Mouse (Mus musculus) heart, embryonic 11.5 days (tissue): ENCODE data around the gene Serac1. TPM values are rescaled to one million over a fixed set of nuclear protein-coding genes. Genes with fewer than 3 reads are reported as not detected.
"Not testable (repeated sequence)": the region's sequence is repeated elsewhere in the genome, so short reads cannot be mapped to it uniquely, and the experiment has no call there.

Experiments
- ATAC-seq: fragments of 200-750 bp; cut with Nextera tagmentation; replicated peaks from 2 replicates; pipeline ENCODE4 v1.8.0; 2017; ENCODE audit warnings: moderate library complexity; ENCODE audit not compliant: insufficient number of reproducible peaks, low FRiP score, low TSS enrichment
- H3K27ac ChIP-seq: fragments of 300-500 bp; sonication (generic); 2 replicates; pipeline ENCODE4 v1.5.1; 2014; ENCODE audit warnings: mild to moderate bottlenecking, low read depth, low read length
- H3K27me3 ChIP-seq: fragments of 300-500 bp; sonication (generic); 2 replicates; pipeline ENCODE4 v1.6.1; 2014; ENCODE audit warnings: mild to moderate bottlenecking, low read length, mixed read lengths; ENCODE audit not compliant: control insufficient read depth, insufficient read depth
- H3K36me3 ChIP-seq: fragments of 300-500 bp; sonication (generic); 2 replicates; pipeline ENCODE4 v1.6.1; 2014; ENCODE audit warnings: mild to moderate bottlenecking, low read length, moderate library complexity, mixed read lengths; ENCODE audit not compliant: control insufficient read depth, insufficient read depth
- H3K4me1 ChIP-seq: fragments of 300-500 bp; sonication (generic); 2 replicates; pipeline ENCODE4 v1.6.1; 2014; ENCODE audit warnings: low read length; ENCODE audit not compliant: control insufficient read depth, insufficient read depth
- H3K4me2 ChIP-seq: fragments of 300-500 bp; sonication (generic); 2 replicates; pipeline ENCODE4 v1.6.1; 2014; ENCODE audit warnings: mild to moderate bottlenecking, moderate library complexity
- H3K4me3 ChIP-seq: fragments of 300-500 bp; sonication (generic); 2 replicates; pipeline ENCODE4 v1.5.1; 2014; ENCODE audit warnings: low read depth, low read length
- H3K9ac ChIP-seq: fragments of 300-500 bp; sonication (generic); 2 replicates; pipeline ENCODE4 v1.6.1; 2014; ENCODE audit warnings: mild to moderate bottlenecking, low read depth, low read length, moderate library complexity
- H3K9me3 ChIP-seq: fragments of 300-500 bp; sonication (generic); replicated peaks from 2 replicates; pipeline ENCODE4 v1.6.1; 2016; ENCODE audit warnings: low read length; ENCODE audit not compliant: control insufficient read depth
- WGBS: fragments of 180-500 bp; shearing (Covaris S2); extraction: QIAGEN DNeasy Blood & Tissue Kit; methylation state at CpG from one replicate; pipeline ENCODE4 v1.1.7; 2014; ENCODE audit not compliant: insufficient replicate concordance; 5-methylcytosine and 5-hydroxymethylcytosine counted together
- polyA plus RNA-seq: library from polyadenylated mRNA; unstranded; fragments of >200 nt; fragmentation: Nextera tagmentation; extraction: Ambion mirVana; gene quantifications from 2 replicates; pipeline ENCODE4 v1.2.1, GENCODE M21; 2014

Gene Serac1
- polyA plus RNA-seq, 1 experiment from 2014 or later = 4.3 TPM

GRCm38 (mm10) chr17:6052801-6053200, 26.7 kb downstream of the Serac1 start:
- ATAC-seq = no peak
- Histone ChIP-seq H3K9me3 (no peaks in the 10 kb centered on the region), H3K4me3 (no peak overlapping the region), H3K4me2 (no peak overlapping the region), H3K9ac (no peak overlapping the region), H3K27ac (no peak overlapping the region), H3K4me1 (no peaks in the 10 kb centered on the region), H3K36me3 (no peaks in the 10 kb centered on the region; the same call in 1 of the 2 replicates), H3K27me3 (no peaks in the 10 kb centered on the region)
- 76% methylated on average over 4 of the region's 4 CpGs for WGBS

GRCm38 (mm10) chr17:6037507-6037906, 42.0 kb downstream of the Serac1 start:
- H3K27ac ChIP-seq = no peak overlapping the region
- no peak overlapping the region for H3K4me2 ChIP-seq
- no peaks in the 10 kb centered on the region for H3K36me3 ChIP-seq
- H3K4me1 ChIP-seq = no peaks in the 10 kb centered on the region
- H3K9me3 ChIP-seq = no peaks in the 10 kb centered on the region
- H3K27me3 ChIP-seq = no peaks in the 10 kb centered on the region; the same call in 1 of the 2 replicates
- no peak overlapping the region for H3K9ac ChIP-seq
- 82% methylated on average over 10 of the region's 10 CpGs for WGBS
- no peak for ATAC-seq
- no peak overlapping the region for H3K4me3 ChIP-seq

DNA sequence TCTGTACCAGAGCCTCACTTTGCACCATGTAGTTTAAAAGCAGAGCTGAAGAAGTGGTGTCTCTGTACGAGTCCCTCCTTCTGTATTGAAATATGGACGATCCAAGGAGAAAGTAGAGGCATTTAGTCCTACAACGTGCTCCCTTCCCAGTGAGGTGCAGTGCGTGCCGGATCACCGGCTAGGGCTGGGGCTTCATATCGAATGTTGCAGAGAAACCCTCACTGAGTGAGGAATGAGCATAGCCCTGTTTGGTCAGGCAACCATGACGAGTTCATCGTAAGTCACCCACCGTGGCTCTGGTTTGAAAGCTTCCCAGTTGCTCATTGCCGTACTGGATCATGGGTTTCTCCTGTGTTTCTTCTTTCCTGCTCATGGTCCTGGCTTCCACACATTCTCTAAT, 42.7 kb downstream of the Serac1 start:
- no peaks in the 10 kb centered on the region for H3K4me1 ChIP-seq
- H3K27me3 ChIP-seq = no peaks in the 10 kb centered on the region; the same call in 1 of the 2 replicates
- H3K4me2 ChIP-seq = no peak overlapping the region
- H3K4me3 ChIP-seq = no peak overlapping the region
- WGBS = 88% methylated on average over 11 of the region's 11 CpGs
- no peak overlapping the region for H3K9ac ChIP-seq
- no peaks in the 10 kb centered on the region for H3K36me3 ChIP-seq
- ATAC-seq = no peak
- no peaks in the 10 kb centered on the region for H3K9me3 ChIP-seq
- H3K27ac ChIP-seq = no peak overlapping the region

DNA sequence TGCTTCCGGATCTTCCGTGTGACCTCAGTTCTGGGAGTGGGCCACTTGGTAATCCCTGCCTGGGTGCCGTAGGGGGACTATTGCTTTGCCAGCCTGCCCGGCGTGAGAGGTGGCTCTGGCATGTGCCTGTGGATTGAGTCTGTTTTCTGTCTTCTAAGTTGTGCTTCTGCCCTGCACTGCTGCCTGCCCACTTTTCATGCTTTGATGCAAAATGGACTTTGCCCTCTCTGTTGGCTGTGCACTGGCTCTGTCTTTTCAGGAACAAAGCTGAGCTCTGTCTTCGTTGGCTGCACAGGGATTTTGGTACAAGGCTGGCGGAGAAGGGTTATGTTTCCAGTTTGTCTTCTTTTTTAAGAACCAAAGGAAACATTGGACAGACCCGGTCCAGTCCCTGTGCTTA, 43.1 kb downstream of the Serac1 start:
- Histone ChIP-seq H3K4me3 (no peak overlapping the region), H3K36me3 (no peaks in the 10 kb centered on the region), H3K27ac (no peak overlapping the region), H3K4me1 (no peaks in the 10 kb centered on the region), H3K9me3 (no peaks in the 10 kb centered on the region), H3K9ac (no peak overlapping the region), H3K4me2 (no peak overlapping the region), H3K27me3 (no peaks in the 10 kb centered on the region; the same call in 1 of the 2 replicates)
- no peak for ATAC-seq
- WGBS = 86% methylated on average over 8 of the region's 8 CpGs

DNA sequence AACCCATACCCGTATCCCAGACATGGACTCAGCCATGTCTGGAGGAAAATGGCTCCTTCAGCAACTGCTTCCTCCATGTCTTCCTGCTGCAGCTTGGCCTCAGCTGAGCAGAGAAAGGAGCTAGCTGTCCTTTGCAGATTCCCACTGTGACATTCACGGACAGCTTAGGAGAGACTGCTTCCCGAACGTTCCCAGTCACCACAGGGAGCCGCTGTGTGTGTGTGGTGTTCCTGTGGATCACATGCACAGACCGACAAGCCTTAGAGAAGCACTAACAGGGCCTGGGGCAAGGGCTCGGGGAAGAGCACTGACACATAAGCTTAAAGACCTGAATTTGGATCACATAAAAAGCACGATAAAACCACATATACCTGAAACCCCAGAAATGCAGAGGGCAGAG, 43.9 kb downstream of the Serac1 start:
- no peak for ATAC-seq
- Histone ChIP-seq H3K27ac (no peak overlapping the region), H3K4me2 (no peak overlapping the region), H3K4me1 (no peaks in the 10 kb centered on the region), H3K9ac (no peak overlapping the region), H3K9me3 (no peaks in the 10 kb centered on the region), H3K27me3 (no peaks in the 10 kb centered on the region; the same call in 1 of the 2 replicates), H3K36me3 (no peaks in the 10 kb centered on the region), H3K4me3 (no peak overlapping the region)
- 52% methylated on average over 8 of the region's 8 CpGs for WGBS

DNA sequence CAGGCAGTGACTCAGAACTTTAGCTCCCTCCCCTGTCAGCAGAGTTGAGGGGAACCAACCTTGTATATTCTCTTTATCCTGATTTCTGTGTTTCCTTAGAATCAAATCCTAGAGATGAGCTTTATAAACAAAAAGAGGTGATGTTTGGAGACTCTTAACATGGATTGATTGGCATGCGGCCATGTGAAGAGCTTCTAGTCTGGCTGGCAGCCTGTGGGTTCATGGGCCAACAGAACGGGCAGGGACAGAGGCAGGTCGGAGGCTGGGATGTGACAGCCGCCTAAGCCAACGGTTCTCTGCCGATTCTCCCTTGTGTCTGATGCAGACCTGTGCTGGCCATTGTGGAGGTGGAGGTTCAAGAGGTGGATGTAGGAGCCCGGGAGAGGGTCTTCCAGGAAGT, 53.7 kb downstream of the Serac1 start:
- Histone ChIP-seq H3K4me2 (no peak overlapping the region), H3K4me1 (no peaks in the 10 kb centered on the region), H3K9me3 (no peaks in the 10 kb centered on the region), H3K27me3 (no peaks in the 10 kb centered on the region), H3K9ac (no peak overlapping the region), H3K27ac (no peak overlapping the region), H3K36me3 (peaks cover 6% of the 10 kb centered on the region; the same call in 1 of the 2 replicates), H3K4me3 (no peak overlapping the region)
- no peak for ATAC-seq
- 85% methylated on average over 7 of the region's 7 CpGs for WGBS

DNA sequence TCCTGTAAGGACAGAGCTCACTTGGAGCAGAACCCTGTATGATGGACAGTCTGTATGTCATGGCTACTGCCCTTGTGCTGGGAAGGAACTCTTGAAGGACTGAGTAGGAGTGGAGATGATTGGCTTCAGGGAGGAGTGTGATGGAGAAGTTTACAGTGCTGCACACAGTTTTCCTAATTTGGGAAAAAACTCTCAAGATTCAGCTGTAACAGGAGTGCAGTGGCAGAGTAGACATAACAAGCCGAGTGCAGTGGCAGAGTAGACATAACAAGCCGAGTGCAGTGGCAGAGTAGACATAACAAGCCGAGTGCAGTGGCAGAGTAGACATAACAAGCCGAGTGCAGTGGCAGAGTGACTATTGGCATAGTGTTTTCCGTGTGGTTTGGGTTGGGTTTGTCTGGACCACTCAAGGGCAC, 58.2 kb downstream of the Serac1 start:
- not testable (repeated sequence) for H3K4me1 ChIP-seq, H3K36me3 ChIP-seq, H3K27ac ChIP-seq, H3K4me2 ChIP-seq, H3K4me3 ChIP-seq, H3K27me3 ChIP-seq, H3K9me3 ChIP-seq, ATAC-seq, H3K9ac ChIP-seq
- WGBS = 56% methylated on average over 5 of the region's 5 CpGs

DNA sequence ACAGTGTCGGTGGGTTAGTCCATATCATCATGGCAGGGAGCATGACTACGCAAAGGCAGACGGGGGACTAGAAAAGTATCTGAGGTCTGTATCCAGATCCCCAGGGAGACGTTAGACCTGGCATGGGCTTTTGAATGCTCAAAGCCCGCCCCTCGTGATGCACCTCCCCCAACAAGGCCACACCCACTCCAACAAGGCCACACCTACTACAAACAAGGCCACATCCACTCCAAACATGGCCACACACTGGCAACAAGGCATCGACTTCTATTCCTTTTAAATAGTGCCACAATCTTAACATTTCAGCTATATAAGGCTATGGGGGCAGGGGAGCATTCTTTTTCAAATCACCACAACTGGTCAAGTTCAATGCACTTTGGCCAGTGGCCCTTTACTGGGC, 58.9 kb downstream of the Serac1 start:
- H3K4me3 ChIP-seq = no peak overlapping the region
- ATAC-seq = no peak
- H3K4me1 ChIP-seq = peaks cover 6% of the 10 kb centered on the region; the same call in 1 of the 2 replicates
- H3K27ac ChIP-seq = no peak overlapping the region
- H3K36me3 ChIP-seq = no peaks in the 10 kb centered on the region
- H3K27me3 ChIP-seq = no peaks in the 10 kb centered on the region
- WGBS = 56% methylated on average over 7 of the region's 7 CpGs
- H3K9ac ChIP-seq = no peak overlapping the region
- H3K4me2 ChIP-seq = no peak overlapping the region
- H3K9me3 ChIP-seq = no peaks in the 10 kb centered on the region

DNA sequence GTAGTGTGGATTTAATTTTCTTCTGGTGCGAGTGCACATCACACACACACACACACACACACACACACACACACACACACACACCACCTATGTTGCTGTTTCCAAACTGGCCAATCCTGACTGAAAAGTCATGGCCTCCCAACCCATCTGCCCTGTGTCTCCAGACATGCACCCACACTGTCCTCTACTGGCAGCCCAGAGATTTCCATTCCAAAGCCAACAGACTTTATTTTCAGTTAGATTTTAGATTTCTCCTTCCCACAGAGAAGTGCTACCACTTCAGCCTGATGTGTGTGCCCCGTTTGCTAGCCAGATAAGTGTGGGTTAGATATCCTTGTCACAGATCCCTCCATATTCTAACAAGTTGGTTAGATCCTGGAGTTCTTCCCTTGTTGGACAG, 59.8 kb downstream of the Serac1 start:
- Histone ChIP-seq H3K36me3 (no peaks in the 10 kb centered on the region), H3K27me3 (no peaks in the 10 kb centered on the region), H3K27ac (no peak overlapping the region), H3K4me1 (peaks cover 6% of the 10 kb centered on the region; the same call in 1 of the 2 replicates), H3K4me2 (no peak overlapping the region), H3K9me3 (no peaks in the 10 kb centered on the region), H3K4me3 (no peak overlapping the region), H3K9ac (no peak overlapping the region)
- 50% methylated on average over 2 of the region's 2 CpGs for WGBS
- ATAC-seq = no peak
